Mouse (Mus musculus): ENCODE measurements at regions not wholly inside any gene's neighbourhood (a gene's known extent, or its start where the extent isn't known, plus 50 kb on each side); places are given as distances from the start of the nearest gene placed in this dataset.

GRCm38 (mm10) chr8:101815121-101815520 is 970.3 kb downstream of the Cdh11 start:
- no peak for ATAC-seq

DNA sequence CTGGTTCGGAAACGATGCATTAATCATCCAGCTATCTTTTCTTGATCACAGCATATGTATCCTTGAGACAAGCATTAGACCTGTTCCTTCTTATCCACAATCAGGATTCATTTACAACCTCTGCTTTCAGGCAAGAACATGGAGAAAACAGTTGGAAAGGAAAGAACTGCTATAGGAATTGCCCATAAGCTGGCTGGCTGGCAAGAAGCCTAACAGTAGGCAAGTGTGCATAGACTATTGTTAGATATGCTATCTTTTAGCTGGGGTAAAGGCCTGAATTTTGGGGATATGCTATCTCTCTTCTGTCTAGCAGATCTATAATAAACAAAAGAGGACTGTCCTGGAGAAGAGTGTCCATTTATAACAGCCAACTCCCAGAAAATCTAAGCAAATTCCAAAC is 981.9 kb downstream of the Cdh11 start:
- 77% methylated on average over 2 of the region's 2 CpGs for WGBS
- Histone ChIP-seq H3K36me3 (ENCODE audit: insufficient read depth) (no peaks in the 10 kb centered on the region), H3K27me3 (ENCODE audit: insufficient read depth, low read length) (no peaks in the 10 kb centered on the region), H3K4me2 (ENCODE audit: low read depth) (no peak overlapping the region), H3K4me3 (ENCODE audit: low read depth, low read length) (no peak overlapping the region), H3K9ac (no peak overlapping the region), H3K9me3 (ENCODE audit: low read length) (no peaks in the 10 kb centered on the region), H3K27ac (ENCODE audit: low read depth, low read length) (no peak overlapping the region; the same call in 1 of the 2 replicates), H3K4me1 (ENCODE audit: insufficient read depth) (0 out of 2 replicates have a peak, but pooled peaks cover 4% of the 10 kb centered on the region)
- ATAC-seq, result no peak
- TF ChIP-seq CTCF (IDR thresholded peaks at IDR 0.05; ENCODE audit: low read depth), result no peak
- DNase-seq, result peak; percentile 48

More at GRCm38 (mm10) chr8:101815121-101815520, 970.3 kb downstream of the Cdh11 start:
- no peaks in the 10 kb centered on the region for H3K9me3 ChIP-seq (ENCODE audit: low read length)
- WGBS, result 96% methylated on average over 1 of the region's 1 CpGs
- H3K27ac ChIP-seq (ENCODE audit: low read depth, low read length), result no peak overlapping the region
- H3K36me3 ChIP-seq (ENCODE audit: insufficient read depth), result no peaks in the 10 kb centered on the region
- TF ChIP-seq CTCF (IDR thresholded peaks at IDR 0.05; ENCODE audit: low read depth), result peak; percentile 31
- no peaks in the 10 kb centered on the region for H3K4me1 ChIP-seq (ENCODE audit: insufficient read depth)
- H3K4me3 ChIP-seq (ENCODE audit: low read depth, low read length), result no peak overlapping the region
- no peak overlapping the region for H3K9ac ChIP-seq
- H3K4me2 ChIP-seq (ENCODE audit: low read depth), result no peak overlapping the region
- no peak for DNase-seq
- no peaks in the 10 kb centered on the region for H3K27me3 ChIP-seq (ENCODE audit: insufficient read depth, low read length)

GRCm38 (mm10) chr8:101802119-101802518 is 983.3 kb downstream of the Cdh11 start:
- no peak overlapping the region for H3K4me2 ChIP-seq (ENCODE audit: low read depth)
- no peak overlapping the region for H3K27ac ChIP-seq (ENCODE audit: low read depth, low read length)
- ATAC-seq (no peak), DNase-seq (no peak)
- 0 out of 2 replicates have a peak, but pooled peaks cover 4% of the 10 kb centered on the region for H3K4me1 ChIP-seq (ENCODE audit: insufficient read depth)
- 94% methylated on average over 6 of the region's 6 CpGs for WGBS
- H3K36me3 ChIP-seq (ENCODE audit: insufficient read depth), result no peaks in the 10 kb centered on the region
- no peaks in the 10 kb centered on the region for H3K9me3 ChIP-seq (ENCODE audit: low read length)
- TF ChIP-seq CTCF (IDR thresholded peaks at IDR 0.05; ENCODE audit: low read depth), result no peak
- no peaks in the 10 kb centered on the region for H3K27me3 ChIP-seq (ENCODE audit: insufficient read depth, low read length)
- H3K9ac ChIP-seq, result no peak overlapping the region
- no peak overlapping the region for H3K4me3 ChIP-seq (ENCODE audit: low read depth, low read length)

GRCm38 (mm10) chr8:101790785-101791184 is 994.7 kb downstream of the Cdh11 start:
- TF ChIP-seq CTCF (IDR thresholded peaks at IDR 0.05; ENCODE audit: low read depth), result no peak
- peak; percentile 55 for DNase-seq
- 53% methylated on average over 1 of the region's 1 CpGs for WGBS

DNA sequence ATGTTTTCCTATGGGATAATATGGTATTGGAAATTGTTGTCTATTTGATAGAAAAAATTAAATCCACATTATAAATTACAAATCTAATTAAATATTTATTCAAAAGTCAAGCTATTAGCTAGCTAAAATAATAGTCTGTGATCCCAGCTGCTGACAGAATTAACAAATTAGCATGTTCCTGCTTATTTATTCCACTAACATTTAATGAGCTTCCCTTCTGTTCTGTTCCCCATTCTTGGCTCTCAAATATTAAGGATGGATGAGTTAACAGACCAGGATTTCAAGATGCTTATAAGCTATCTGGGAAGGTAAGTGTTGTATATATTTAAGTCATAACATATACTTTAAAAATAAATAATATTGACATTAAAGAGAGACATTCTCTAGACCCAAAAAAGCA is 998.6 kb downstream of the Cdh11 start:
- no peak for TF ChIP-seq CTCF (IDR thresholded peaks at IDR 0.05; ENCODE audit: low read depth)
- no peak for ATAC-seq
- Histone ChIP-seq H3K9me3 (ENCODE audit: low read length) (no peaks in the 10 kb centered on the region), H3K4me3 (ENCODE audit: low read depth, low read length) (no peak overlapping the region), H3K4me2 (ENCODE audit: low read depth) (no peak overlapping the region), H3K9ac (no peak overlapping the region), H3K36me3 (ENCODE audit: insufficient read depth) (no peaks in the 10 kb centered on the region), H3K27me3 (ENCODE audit: insufficient read depth, low read length) (no peaks in the 10 kb centered on the region), H3K27ac (ENCODE audit: low read depth, low read length) (no peak overlapping the region), H3K4me1 (ENCODE audit: insufficient read depth) (no peaks in the 10 kb centered on the region)
- no peak for DNase-seq

More at GRCm38 (mm10) chr8:101790785-101791184, 994.7 kb downstream of the Cdh11 start:
- H3K4me2 ChIP-seq (ENCODE audit: low read depth), result no peak overlapping the region
- H3K36me3 ChIP-seq (ENCODE audit: insufficient read depth), result no peaks in the 10 kb centered on the region
- H3K9me3 ChIP-seq (ENCODE audit: low read length), result no peaks in the 10 kb centered on the region
- no peak overlapping the region for H3K4me3 ChIP-seq (ENCODE audit: low read depth, low read length)
- H3K9ac ChIP-seq, result no peak overlapping the region
- H3K4me1 ChIP-seq (ENCODE audit: insufficient read depth), result no peaks in the 10 kb centered on the region
- no peak overlapping the region for H3K27ac ChIP-seq (ENCODE audit: low read depth, low read length)
- no peak for ATAC-seq
- H3K27me3 ChIP-seq (ENCODE audit: insufficient read depth, low read length), result no peaks in the 10 kb centered on the region

GRCm38 (mm10) chr8:101782556-101782955 is 1002.9 kb downstream of the Cdh11 start:
- WGBS, result 77% methylated on average over 2 of the region's 2 CpGs
- Histone ChIP-seq H3K4me2 (ENCODE audit: low read depth) (no peak overlapping the region), H3K9ac (no peak overlapping the region), H3K36me3 (ENCODE audit: insufficient read depth) (no peaks in the 10 kb centered on the region), H3K4me1 (ENCODE audit: insufficient read depth) (no peaks in the 10 kb centered on the region), H3K9me3 (ENCODE audit: low read length) (no peaks in the 10 kb centered on the region), H3K27me3 (ENCODE audit: insufficient read depth, low read length) (no peaks in the 10 kb centered on the region), H3K27ac (ENCODE audit: low read depth, low read length) (no peak overlapping the region), H3K4me3 (ENCODE audit: low read depth, low read length) (no peak overlapping the region)
- no peak for DNase-seq
- no peak for ATAC-seq
- no peak for TF ChIP-seq CTCF (IDR thresholded peaks at IDR 0.05; ENCODE audit: low read depth)

DNA sequence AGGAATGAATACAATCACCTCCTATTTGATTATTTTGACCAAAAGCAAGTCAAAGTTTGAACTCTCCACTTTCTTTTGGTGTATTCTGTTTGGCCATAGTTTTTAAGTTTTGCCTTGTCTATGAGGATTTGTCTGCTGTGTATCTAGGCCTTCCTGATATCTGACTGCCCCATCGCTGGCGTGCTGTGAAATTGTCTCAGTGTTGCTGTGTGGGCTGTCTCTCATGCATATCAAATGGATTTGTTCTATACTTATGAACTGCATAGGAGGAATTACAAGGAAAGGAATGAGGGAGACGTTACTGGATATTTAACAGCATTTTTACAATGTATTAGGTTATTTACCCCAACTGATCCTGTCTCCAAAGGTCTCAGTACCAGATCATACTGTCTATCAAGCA is 1003.5 kb downstream of the Cdh11 start:
- DNase-seq (no peak), ATAC-seq (no peak)
- Histone ChIP-seq H3K9me3 (ENCODE audit: low read length) (no peaks in the 10 kb centered on the region), H3K27ac (ENCODE audit: low read depth, low read length) (no peak overlapping the region), H3K4me3 (ENCODE audit: low read depth, low read length) (no peak overlapping the region), H3K4me2 (ENCODE audit: low read depth) (no peak overlapping the region), H3K36me3 (ENCODE audit: insufficient read depth) (no peaks in the 10 kb centered on the region), H3K9ac (no peak overlapping the region), H3K4me1 (ENCODE audit: insufficient read depth) (no peaks in the 10 kb centered on the region), H3K27me3 (ENCODE audit: insufficient read depth, low read length) (no peaks in the 10 kb centered on the region)
- 90% methylated on average over 3 of the region's 3 CpGs for WGBS
- no peak for TF ChIP-seq CTCF (IDR thresholded peaks at IDR 0.05; ENCODE audit: low read depth)

GRCm38 (mm10) chr8:101779966-101780365 is 1005.5 kb downstream of the Cdh11 start:
- Histone ChIP-seq H3K4me2 (ENCODE audit: low read depth) (no peak overlapping the region), H3K4me3 (ENCODE audit: low read depth, low read length) (no peak overlapping the region), H3K4me1 (ENCODE audit: insufficient read depth) (no peaks in the 10 kb centered on the region), H3K27me3 (ENCODE audit: insufficient read depth, low read length) (no peaks in the 10 kb centered on the region), H3K9ac (no peak overlapping the region), H3K36me3 (ENCODE audit: insufficient read depth) (no peaks in the 10 kb centered on the region), H3K27ac (ENCODE audit: low read depth, low read length) (no peak overlapping the region), H3K9me3 (ENCODE audit: low read length) (no peaks in the 10 kb centered on the region)
- DNase-seq (no peak), ATAC-seq (no peak)
- no peak for TF ChIP-seq CTCF (IDR thresholded peaks at IDR 0.05; ENCODE audit: low read depth)
